Mouse (Mus musculus): ENCODE results near the gene Nme7. TPM values are rescaled to one million over a fixed set of nuclear protein-coding genes. Genes with fewer than 3 reads are reported as not detected.

Nme7 gene
- polyA plus RNA-seq, 1 experiment from 2014 or later: 44.1 TPM

Other genes with a start within 250 kb of the Nme7 start
- 1.8 and 6.3 TPM in 2 replicates for gene Sell, start 242.1 kb upstream of the Nme7 start, polyA plus RNA-seq (2015; fragmentation: Nextera tagmentation; extraction: Ambion mirVana)
- gene Selp, start 188.9 kb upstream of the Nme7 start, polyA plus RNA-seq (2015; fragmentation: Nextera tagmentation; extraction: Ambion mirVana): 0.06 and 0.37 TPM in 2 replicates
- 0.20 and 0.30 TPM in 2 replicates for gene F5, start 152.3 kb upstream of the Nme7 start, polyA plus RNA-seq (2015; fragmentation: Nextera tagmentation; extraction: Ambion mirVana)
- 7.5 and 8.0 TPM in 2 replicates for gene Slc19a2, start 55.1 kb upstream of the Nme7 start, polyA plus RNA-seq (2015; fragmentation: Nextera tagmentation; extraction: Ambion mirVana)
- gene Ccdc181, start 28.5 kb upstream of the Nme7 start, polyA plus RNA-seq (2015; fragmentation: Nextera tagmentation; extraction: Ambion mirVana): 8.1 and 8.3 TPM in 2 replicates
- 31.9 and 32.4 TPM in 2 replicates for gene Blzf1, start 3.4 kb downstream of the Nme7 start, polyA plus RNA-seq (2015; fragmentation: Nextera tagmentation; extraction: Ambion mirVana)
- gene Atp1b1, start 154.2 kb downstream of the Nme7 start, polyA plus RNA-seq (2015; fragmentation: Nextera tagmentation; extraction: Ambion mirVana): 81.1 and 98.2 TPM in 2 replicates

Measured in lung, embryonic 15.5 days (tissue).